Mouse (Mus musculus): ENCODE results near the gene Pate2. TPM values are rescaled to one million over a fixed set of nuclear protein-coding genes. Genes with fewer than 3 reads are reported as not detected.

The Pate2 gene
- polyA plus RNA-seq, 1 experiment from 2014 or later: 2.2 TPM

DNA sequence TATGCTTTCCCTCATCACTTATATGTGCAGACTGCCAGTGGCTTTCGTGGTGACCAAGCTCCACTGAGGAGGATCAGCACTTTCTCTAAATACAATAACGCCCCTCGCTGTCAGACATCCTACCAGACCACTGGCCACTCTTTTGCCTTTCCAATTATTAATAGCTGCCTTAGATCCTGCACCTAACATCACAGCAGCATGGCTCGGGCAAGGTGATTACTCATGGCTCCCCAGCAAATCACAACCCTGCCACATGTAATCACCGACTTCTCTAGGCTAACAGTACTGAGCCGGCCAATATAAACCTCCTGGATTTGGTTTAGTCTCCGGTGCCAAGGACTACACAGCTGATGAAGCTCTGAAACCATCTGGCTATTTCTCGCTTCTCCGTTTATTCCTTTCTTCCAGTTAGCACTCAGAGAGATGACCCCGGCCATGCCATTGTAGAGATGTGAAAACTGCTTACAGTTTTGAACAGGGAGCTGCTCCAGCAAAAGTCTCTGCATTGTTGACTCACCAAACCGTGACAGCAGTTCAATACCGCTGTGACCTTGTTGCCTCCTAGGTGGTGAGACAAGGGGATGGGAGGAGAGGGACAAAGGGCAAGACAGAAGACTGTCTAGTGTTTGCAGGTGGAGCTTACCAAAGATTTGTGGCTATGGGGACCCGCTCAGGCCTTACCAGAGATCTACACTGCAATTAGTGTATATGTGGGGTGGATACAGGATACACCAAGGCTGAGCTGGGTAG, 30.9 kb upstream of the Pate2 start:
- 71% methylated on average over 13 of the region's 13 CpGs for WGBS
- peaks cover 10% of the 10 kb centered on the region for H3K27me3 ChIP-seq
- no peak overlapping the region for H3K4me3 ChIP-seq
- no peak overlapping the region for H3K9ac ChIP-seq
- H3K4me1 ChIP-seq (replicated peaks): no peaks in the 10 kb centered on the region
- peaks cover 23% of the 10 kb centered on the region for H3K36me3 ChIP-seq
- H3K4me2 ChIP-seq: no peak overlapping the region
- no peak for ATAC-seq (ENCODE audit: low FRiP score)
- no peak overlapping the region for H3K27ac ChIP-seq
- H3K9me3 ChIP-seq: no peaks in the 10 kb centered on the region

DNA sequence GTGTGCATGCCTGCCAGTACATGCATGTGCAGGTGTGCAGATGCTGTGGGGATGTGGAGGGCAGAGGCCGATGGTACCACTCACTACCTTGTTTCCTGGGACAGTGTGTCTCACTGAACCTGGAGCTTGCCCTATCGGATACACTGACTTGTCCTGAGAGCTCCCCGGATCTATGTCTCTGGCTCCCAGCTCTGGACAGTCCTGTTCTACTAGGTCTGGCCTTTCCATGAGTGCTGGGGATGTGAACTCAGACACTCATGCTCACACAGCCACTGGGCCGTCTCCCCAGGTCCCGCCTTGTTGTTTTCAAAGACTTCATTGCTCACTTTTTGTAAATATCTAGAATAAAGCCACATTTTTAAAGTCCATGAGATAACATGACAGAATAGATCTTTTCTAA, 29.1 kb upstream of the Pate2 start:
- Histone ChIP-seq H3K27ac (no peak overlapping the region), H3K4me3 (no peak overlapping the region), H3K4me1 (replicated peaks) (no peaks in the 10 kb centered on the region), H3K27me3 (peaks cover 9% of the 10 kb centered on the region), H3K9ac (no peak overlapping the region), H3K36me3 (peaks cover 39% of the 10 kb centered on the region), H3K9me3 (no peaks in the 10 kb centered on the region), H3K4me2 (no peak overlapping the region)
- 88% methylated on average over 5 of the region's 5 CpGs for WGBS
- ATAC-seq (ENCODE audit: low FRiP score): peak; percentile 38; the same call in 1 of the 2 replicates

DNA sequence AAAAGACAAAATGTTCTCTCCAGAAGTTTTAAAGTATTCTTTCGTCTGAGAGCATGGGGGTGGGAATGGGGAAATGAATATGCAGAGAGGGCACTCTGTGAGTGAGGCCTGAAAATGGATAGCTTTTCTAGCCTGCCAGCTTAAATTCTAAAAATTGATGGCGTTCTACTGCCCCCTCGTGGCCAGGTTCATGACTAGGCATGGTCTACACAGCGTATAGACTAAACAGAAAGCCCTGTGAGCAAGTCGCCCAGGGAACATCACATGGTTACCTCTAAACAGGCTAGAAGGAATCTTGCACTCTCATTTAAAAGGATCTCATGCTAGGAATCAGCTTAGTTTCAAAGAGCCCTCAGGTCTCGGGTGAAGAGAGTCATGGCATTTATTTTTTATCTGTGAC, 28.6 kb upstream of the Pate2 start:
- peak; percentile 76 for ATAC-seq (ENCODE audit: low FRiP score)
- WGBS: 9% methylated on average over 6 of the region's 6 CpGs
- H3K36me3 ChIP-seq: peaks cover 44% of the 10 kb centered on the region

DNA sequence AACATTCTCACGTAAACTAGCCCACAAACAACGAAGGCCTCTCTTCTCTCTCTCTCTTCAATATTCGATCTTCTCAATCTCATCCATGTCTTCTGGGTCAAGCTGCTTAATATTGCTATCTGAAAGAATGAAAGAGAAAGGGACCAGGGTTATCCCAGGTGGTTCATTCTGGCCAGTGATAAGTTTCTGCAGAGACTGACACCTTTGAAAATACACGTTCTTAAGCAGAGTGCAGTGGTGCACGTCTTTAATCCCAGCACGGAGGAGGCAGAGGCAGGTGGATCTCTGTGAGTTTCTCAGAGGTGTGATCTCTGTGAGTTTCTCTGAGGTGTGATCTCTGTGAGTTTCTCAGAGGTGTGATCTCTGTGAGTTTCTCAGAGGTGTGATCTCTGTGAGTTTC, 28.1 kb upstream of the Pate2 start:
- H3K9me3 ChIP-seq: no peaks in the 10 kb centered on the region
- no peak overlapping the region for H3K4me2 ChIP-seq
- H3K27me3 ChIP-seq: peaks cover 9% of the 10 kb centered on the region
- no peak for ATAC-seq (ENCODE audit: low FRiP score)
- WGBS: 75% methylated on average over 6 of the region's 6 CpGs
- H3K4me3 ChIP-seq: no peak overlapping the region
- H3K36me3 ChIP-seq: peaks cover 48% of the 10 kb centered on the region
- no peaks in the 10 kb centered on the region for H3K4me1 ChIP-seq (replicated peaks)
- no peak overlapping the region for H3K9ac ChIP-seq
- no peak overlapping the region for H3K27ac ChIP-seq

More for the DNA sequence above, 28.6 kb upstream of the Pate2 start:
- H3K9ac ChIP-seq: no peak overlapping the region
- H3K27ac ChIP-seq: no peak overlapping the region
- no peak overlapping the region for H3K4me3 ChIP-seq
- H3K4me2 ChIP-seq: no peak overlapping the region
- no peaks in the 10 kb centered on the region for H3K4me1 ChIP-seq (replicated peaks)
- H3K27me3 ChIP-seq: peaks cover 9% of the 10 kb centered on the region
- H3K9me3 ChIP-seq: no peaks in the 10 kb centered on the region

DNA sequence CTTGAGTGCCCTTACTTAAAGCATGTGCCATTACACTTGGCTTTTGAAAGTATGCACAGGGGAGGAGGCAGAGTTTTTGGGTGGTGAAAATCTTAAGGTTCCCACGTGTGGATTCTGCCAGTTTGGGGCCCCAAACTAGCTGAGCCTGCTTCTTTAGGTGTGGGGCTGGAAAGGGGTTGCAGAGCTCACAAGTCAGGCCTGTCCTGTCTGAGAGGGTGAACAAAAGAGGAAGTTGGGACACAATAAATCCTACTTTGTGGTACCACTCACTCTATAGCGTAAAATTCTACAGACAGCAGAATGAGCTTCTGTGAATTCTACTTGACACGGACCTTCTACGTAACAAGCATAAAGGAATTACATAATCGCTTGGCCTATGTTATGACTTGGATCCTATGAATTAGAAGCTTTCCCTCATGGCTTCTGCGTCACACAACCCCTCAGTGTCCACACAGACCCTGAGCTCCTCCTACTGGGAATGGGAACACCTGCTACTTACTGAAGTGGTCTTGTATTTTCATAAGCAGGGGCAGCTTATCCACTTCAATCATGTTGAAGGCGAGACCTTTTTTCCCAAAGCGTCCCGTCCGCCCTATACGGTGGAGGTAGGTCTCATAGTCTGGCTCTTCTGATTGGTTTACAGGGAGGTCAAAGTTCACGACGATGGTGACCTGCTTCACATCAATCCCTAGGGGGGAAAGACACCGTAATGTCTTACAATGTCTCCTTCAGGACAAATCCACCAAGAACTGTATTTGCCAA, 26.8 kb upstream of the Pate2 start:
- H3K4me3 ChIP-seq: no peak overlapping the region
- H3K9ac ChIP-seq: no peak overlapping the region
- ATAC-seq (ENCODE audit: low FRiP score): no peak
- 87% methylated on average over 14 of the region's 14 CpGs for WGBS
- no peaks in the 10 kb centered on the region for H3K9me3 ChIP-seq
- no peaks in the 10 kb centered on the region for H3K4me1 ChIP-seq (replicated peaks)
- H3K27me3 ChIP-seq: peaks cover 9% of the 10 kb centered on the region
- peaks cover 59% of the 10 kb centered on the region for H3K36me3 ChIP-seq
- H3K4me2 ChIP-seq: no peak overlapping the region
- no peak overlapping the region for H3K27ac ChIP-seq

DNA sequence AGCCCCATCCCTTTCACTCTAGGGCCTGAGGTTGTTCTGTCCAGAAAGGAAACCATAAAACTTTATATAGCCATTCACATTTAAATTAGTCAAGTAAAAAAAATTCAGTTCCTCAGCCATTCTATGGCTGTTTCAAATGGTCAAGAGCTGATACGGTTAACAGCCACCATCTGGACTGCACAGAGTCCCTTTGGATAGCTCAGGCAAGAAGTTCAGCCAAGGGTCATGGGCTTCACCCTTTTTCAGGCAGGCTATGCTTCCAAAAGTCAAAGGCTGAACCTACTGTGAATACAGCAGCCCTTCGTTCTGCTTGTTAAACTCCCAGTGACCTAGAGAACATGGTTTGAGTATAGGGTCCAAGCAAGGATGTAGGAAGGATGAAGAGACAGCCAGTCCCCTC, 25.4 kb upstream of the Pate2 start:
- Histone ChIP-seq H3K9ac (no peak overlapping the region), H3K4me1 (replicated peaks) (no peaks in the 10 kb centered on the region), H3K27ac (no peak overlapping the region), H3K4me2 (no peak overlapping the region), H3K4me3 (no peak overlapping the region), H3K36me3 (peaks cover 63% of the 10 kb centered on the region), H3K27me3 (peaks cover 9% of the 10 kb centered on the region), H3K9me3 (no peaks in the 10 kb centered on the region)
- ATAC-seq (ENCODE audit: low FRiP score): no peak
- 45% methylated on average over 2 of the region's 2 CpGs for WGBS

DNA sequence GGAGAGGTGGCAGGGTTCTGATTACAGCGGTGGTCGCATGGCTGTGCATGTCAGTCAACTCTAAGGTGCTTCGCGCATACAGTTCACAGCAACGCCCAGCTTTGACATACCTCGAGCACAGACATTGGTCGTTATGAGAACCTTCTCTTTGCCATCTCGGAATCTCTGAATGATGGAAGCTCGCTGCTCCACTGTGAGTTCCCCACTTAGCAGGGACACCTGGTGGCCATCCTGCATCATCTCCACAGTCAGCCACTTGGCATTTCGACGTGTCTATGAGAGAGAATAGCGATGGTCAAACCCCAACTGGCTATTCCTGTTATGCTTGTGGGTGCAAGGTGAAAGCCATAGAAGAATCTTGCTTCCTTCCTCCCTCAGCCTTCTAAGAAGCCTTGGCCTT, 24.4 kb upstream of the Pate2 start:
- Histone ChIP-seq H3K4me2 (no peak overlapping the region), H3K4me1 (replicated peaks) (no peaks in the 10 kb centered on the region), H3K4me3 (no peak overlapping the region), H3K9ac (no peak overlapping the region), H3K27me3 (peaks cover 2% of the 10 kb centered on the region; the same call in 1 of the 2 replicates), H3K36me3 (peaks cover 64% of the 10 kb centered on the region), H3K27ac (no peak overlapping the region), H3K9me3 (no peaks in the 10 kb centered on the region)
- 79% methylated on average over 12 of the region's 12 CpGs for WGBS
- no peak for ATAC-seq (ENCODE audit: low FRiP score)

DNA sequence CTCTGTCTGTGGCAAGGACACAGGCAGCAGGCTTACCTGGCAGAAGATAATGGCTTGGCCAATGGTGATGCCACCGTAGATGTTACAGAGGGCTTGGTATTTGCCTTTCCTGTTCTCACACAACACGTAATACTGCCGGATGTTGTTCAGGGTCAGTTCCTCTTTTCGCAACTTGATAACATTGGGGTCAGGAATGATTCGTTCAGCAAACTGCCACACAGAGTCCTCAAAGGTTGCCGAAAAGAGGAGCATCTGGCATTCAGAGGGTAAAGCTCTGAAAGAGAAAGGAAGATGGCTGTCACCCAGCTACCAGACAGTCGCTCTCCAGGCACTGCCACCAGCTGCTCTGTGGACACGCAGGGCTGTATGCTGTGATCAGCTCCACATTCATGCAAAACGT, 23.3 kb upstream of the Pate2 start:
- Histone ChIP-seq H3K4me2 (no peak overlapping the region), H3K9me3 (no peaks in the 10 kb centered on the region), H3K4me1 (replicated peaks) (no peaks in the 10 kb centered on the region), H3K36me3 (peaks cover 71% of the 10 kb centered on the region), H3K9ac (no peak overlapping the region), H3K27me3 (peaks cover 2% of the 10 kb centered on the region; the same call in 1 of the 2 replicates), H3K27ac (no peak overlapping the region), H3K4me3 (no peak overlapping the region)
- no peak for ATAC-seq (ENCODE audit: low FRiP score)
- WGBS: 80% methylated on average over 9 of the region's 9 CpGs

DNA sequence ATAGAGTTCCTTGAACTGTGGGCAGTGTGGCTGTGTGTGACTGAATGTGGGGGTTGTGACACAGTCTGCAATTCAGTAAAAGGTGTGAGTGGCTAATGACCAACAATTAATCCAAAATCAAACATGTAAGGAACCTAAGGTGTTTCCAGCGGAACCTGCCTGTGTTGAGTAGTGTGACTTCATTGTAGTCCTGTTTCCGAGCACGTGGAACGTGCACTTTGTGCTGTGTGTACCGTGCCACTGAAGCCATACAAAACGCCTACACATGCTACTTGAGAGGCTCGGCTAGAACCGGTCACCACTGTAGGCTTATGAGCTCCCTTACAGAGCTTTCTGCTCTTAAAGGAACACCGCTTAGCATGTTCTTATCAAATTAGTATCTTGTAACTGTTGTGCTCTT, 21.6 kb upstream of the Pate2 start:
- H3K9me3 ChIP-seq: no peaks in the 10 kb centered on the region
- H3K27ac ChIP-seq: no peak overlapping the region
- peaks cover 73% of the 10 kb centered on the region for H3K36me3 ChIP-seq
- no peaks in the 10 kb centered on the region for H3K27me3 ChIP-seq
- H3K4me3 ChIP-seq: no peak overlapping the region
- H3K9ac ChIP-seq: no peak overlapping the region
- WGBS: 79% methylated on average over 9 of the region's 9 CpGs
- ATAC-seq (ENCODE audit: low FRiP score): no peak
- H3K4me2 ChIP-seq: no peak overlapping the region
- no peaks in the 10 kb centered on the region for H3K4me1 ChIP-seq (replicated peaks)

DNA sequence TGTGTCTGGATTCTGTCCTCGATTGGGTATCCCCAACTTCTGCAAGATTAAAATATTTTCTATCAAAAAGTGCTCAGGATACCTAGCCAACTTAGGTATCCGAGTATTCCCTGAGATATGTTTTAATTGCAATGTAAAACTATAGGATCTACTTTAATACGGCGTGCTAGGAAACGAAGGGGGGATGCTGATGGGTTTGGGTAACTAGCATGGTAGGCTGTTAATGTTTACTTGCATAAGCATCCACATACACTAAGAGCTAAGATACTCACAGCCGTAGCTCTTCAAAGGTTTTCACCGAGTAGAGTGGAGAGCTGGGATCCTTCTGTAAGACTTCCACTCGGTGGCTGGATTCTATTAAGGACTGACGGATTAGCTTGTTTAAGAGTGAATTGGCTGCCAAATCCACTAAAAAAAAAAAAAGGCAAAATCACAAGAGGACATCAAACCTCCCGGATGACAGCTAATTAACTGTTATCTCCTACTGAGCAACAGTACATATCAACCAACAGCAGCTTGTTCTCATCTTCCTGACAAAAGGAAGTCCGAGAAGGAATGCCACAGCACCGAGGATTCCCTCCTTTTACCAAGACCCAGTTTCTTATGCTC, 13.5 kb upstream of the Pate2 start:
- H3K9me3 ChIP-seq: no peaks in the 10 kb centered on the region
- WGBS: 86% methylated on average over 12 of the region's 12 CpGs
- no peak overlapping the region for H3K4me2 ChIP-seq
- no peak overlapping the region for H3K9ac ChIP-seq
- H3K4me3 ChIP-seq: no peak overlapping the region
- H3K27ac ChIP-seq: no peak overlapping the region
- H3K27me3 ChIP-seq: peaks cover 8% of the 10 kb centered on the region
- H3K36me3 ChIP-seq: peaks cover 42% of the 10 kb centered on the region
- no peak for ATAC-seq (ENCODE audit: low FRiP score)
- H3K4me1 ChIP-seq (replicated peaks): peaks cover 27% of the 10 kb centered on the region

DNA sequence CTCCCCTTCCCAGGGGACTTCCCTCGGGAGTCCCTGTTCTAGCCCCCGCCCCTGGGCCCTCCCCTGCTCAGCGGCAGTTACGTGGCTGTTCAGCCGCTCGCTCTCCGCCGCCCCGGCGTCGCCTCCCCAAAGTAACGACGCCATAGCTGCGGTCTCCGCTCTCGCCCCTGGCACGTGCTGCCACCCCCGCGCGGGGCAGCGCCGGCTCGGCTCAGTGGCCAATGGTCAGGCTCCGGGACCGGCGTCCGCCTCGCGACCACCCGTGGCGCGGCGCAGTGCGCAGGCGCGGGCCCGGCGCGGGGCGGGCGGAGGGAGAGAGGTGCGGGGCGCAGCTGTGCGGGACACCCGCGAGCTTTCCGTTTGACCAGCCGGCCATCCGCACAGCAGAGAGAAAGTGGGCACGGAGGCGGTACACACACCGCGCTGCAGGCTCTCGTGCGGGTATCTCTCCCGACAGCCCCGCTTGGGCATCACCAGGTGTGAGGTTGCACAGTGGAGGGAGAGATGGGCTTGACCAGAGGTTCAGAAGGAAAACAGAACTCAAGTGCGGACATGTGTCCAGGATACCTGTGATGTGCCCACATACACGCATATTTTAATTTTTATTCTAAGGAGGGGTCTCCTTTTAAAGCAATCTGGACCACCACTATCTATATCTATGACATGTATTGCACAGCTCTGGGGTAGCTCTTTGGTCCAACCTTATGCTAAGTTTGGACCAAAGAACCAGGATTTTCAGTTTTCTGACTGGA, 11.7 kb upstream of the Pate2 start, which contains the start of the genes Ddx25 and Pus3:
TSS of gene Ddx25 (minus strand) at position 272 of the 752 bp plus-strand sequence.
TSS of gene Pus3 (plus strand) at position 339 of the 752 bp plus-strand sequence.
- H3K4me3 ChIP-seq: peak within 1 kb of the TSS; percentile 64
- peaks cover 8% of the 10 kb centered on the region for H3K27me3 ChIP-seq
- H3K36me3 ChIP-seq: peaks cover 32% of the 10 kb centered on the region
- peak within 1 kb of the TSS; percentile 85 for H3K27ac ChIP-seq
- 2% methylated on average over 57 of the region's 59 CpGs for WGBS
- H3K9ac ChIP-seq: peak within 1 kb of the TSS; percentile 80
- H3K4me2 ChIP-seq: peak within 1 kb of the TSS; percentile 89
- ATAC-seq (ENCODE audit: low FRiP score): peak; percentile 86
- no peaks in the 10 kb centered on the region for H3K9me3 ChIP-seq
- peaks cover 29% of the 10 kb centered on the region for H3K4me1 ChIP-seq (replicated peaks)

Measured in hindbrain, embryonic 13.5 days (tissue).